Mouse (Mus musculus): ENCODE measurements around the gene Upb1. TPM values are rescaled to one million over a fixed set of nuclear protein-coding genes. Genes with fewer than 3 reads are reported as not detected.
A peak's percentile ranks its signal among the peaks of the same experiment; 100 is the strongest.
"Not testable (repeated sequence)": the region's sequence is repeated elsewhere in the genome, so short reads cannot be mapped to it uniquely, and the experiment has no call there.

Upb1 gene
- total and polyA plus RNA-seq, 2 experiments from 2014 or later: 0.72 TPM; not detected in 1

DNA sequence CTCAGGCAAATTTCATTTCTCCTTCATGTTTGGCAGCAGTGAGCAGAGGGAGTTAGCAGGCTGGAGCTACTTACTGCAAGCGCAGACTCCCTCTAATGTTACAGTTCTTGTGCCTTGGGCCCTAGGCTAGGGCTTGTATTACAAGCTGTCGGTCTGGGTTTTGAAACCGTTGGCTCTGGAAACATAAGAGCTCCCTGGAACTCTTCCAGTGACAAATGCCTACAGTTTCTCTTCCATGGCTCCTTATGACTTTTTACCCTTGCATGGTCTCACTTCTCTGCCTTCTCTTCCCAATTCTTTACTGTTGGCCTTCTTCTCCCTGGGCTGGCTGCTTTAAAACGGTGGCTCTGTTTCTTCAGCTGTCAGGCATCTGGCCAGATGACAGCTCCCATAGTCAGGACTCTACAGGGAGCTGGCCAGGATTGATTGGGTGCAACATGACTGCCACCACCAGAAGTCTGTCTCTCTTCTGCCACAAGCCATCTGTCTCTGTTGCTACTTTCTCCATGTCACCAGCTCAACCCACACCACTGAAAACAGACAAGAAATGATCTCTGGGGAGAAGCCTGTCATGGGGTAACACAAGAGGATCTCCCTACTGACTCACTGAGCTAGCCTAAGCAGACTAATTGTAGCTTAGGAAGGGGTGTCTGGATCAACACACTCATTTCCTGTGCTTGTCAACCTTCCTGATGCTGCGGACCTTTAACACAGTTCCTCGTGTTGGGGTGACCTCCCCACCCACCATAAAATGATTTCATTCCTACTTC, 65.1 kb downstream of the Upb1 start:
- H3K9ac ChIP-seq (replicated peaks; ENCODE audit: low read length, poor library complexity, severe bottlenecking): no peak overlapping the region
- no peaks in the 10 kb centered on the region for H3K27me3 ChIP-seq (ENCODE audit: insufficient read depth, low read length)
- no peaks in the 10 kb centered on the region for H3K4me1 ChIP-seq (ENCODE audit: insufficient read depth, low read length)
- no peak overlapping the region for H3K4me2 ChIP-seq (ENCODE audit: low read depth, low read length, poor library complexity, severe bottlenecking)
- H3K36me3 ChIP-seq (ENCODE audit: insufficient read depth, low read length): no peaks in the 10 kb centered on the region
- WGBS: 64% methylated on average over 6 of the region's 6 CpGs
- no peak overlapping the region for H3K4me3 ChIP-seq (ENCODE audit: low read depth, low read length)
- DNase-seq (ENCODE audit: low spot score) (peak; percentile 65), ATAC-seq (ENCODE audit: low FRiP score) (no peak)
- no peaks in the 10 kb centered on the region for H3K9me3 ChIP-seq (ENCODE audit: low read length)
- no peak for TF ChIP-seq CTCF (IDR thresholded peaks at IDR 0.05)
- no peak overlapping the region for H3K27ac ChIP-seq (ENCODE audit: low read depth, low read length)

GRCm38 (mm10) chr10:75473411-75473810, 72.5 kb downstream of the Upb1 start:
- H3K4me2 ChIP-seq (ENCODE audit: low read depth, low read length, poor library complexity, severe bottlenecking): no peak overlapping the region
- no peak overlapping the region for H3K4me3 ChIP-seq (ENCODE audit: low read depth, low read length)
- no peak for DNase-seq (ENCODE audit: low spot score)
- no peaks in the 10 kb centered on the region for H3K27me3 ChIP-seq (ENCODE audit: insufficient read depth, low read length)
- no peak overlapping the region for H3K27ac ChIP-seq (ENCODE audit: low read depth, low read length)
- TF ChIP-seq CTCF (IDR thresholded peaks at IDR 0.05): no peak
- no peaks in the 10 kb centered on the region for H3K36me3 ChIP-seq (ENCODE audit: insufficient read depth, low read length)
- ATAC-seq (ENCODE audit: low FRiP score): no peak
- no peaks in the 10 kb centered on the region for H3K9me3 ChIP-seq (ENCODE audit: low read length)
- H3K4me1 ChIP-seq (ENCODE audit: insufficient read depth, low read length): no peaks in the 10 kb centered on the region
- H3K9ac ChIP-seq (replicated peaks; ENCODE audit: low read length, poor library complexity, severe bottlenecking): no peak overlapping the region
- 73% methylated on average over 8 of the region's 8 CpGs for WGBS

- no peak overlapping the region for H3K27ac ChIP-seq (ENCODE audit: low read depth, low read length)
- TF ChIP-seq CTCF (IDR thresholded peaks at IDR 0.05): no peak
- 38% methylated on average over 5 of the region's 5 CpGs for WGBS
Measured at GRCm38 (mm10) chr10:75474571-75474970, 73.7 kb downstream of the Upb1 start.

GRCm38 (mm10) chr10:75475139-75475850, 74.4 kb downstream of the Upb1 start:
- not testable (repeated sequence) for H3K4me1 ChIP-seq (ENCODE audit: insufficient read depth, low read length); H3K27me3 ChIP-seq (ENCODE audit: insufficient read depth, low read length)

More at GRCm38 (mm10) chr10:75474571-75474970, 73.7 kb downstream of the Upb1 start:
- Histone ChIP-seq H3K4me1 (ENCODE audit: insufficient read depth, low read length) (no peaks in the 10 kb centered on the region), H3K4me2 (ENCODE audit: low read depth, low read length, poor library complexity, severe bottlenecking) (no peak overlapping the region), H3K9ac (replicated peaks; ENCODE audit: low read length, poor library complexity, severe bottlenecking) (no peak overlapping the region), H3K4me3 (ENCODE audit: low read depth, low read length) (no peak overlapping the region), H3K27me3 (ENCODE audit: insufficient read depth, low read length) (no peaks in the 10 kb centered on the region), H3K36me3 (ENCODE audit: insufficient read depth, low read length) (no peaks in the 10 kb centered on the region), H3K9me3 (ENCODE audit: low read length) (no peaks in the 10 kb centered on the region)
- ATAC-seq (ENCODE audit: low FRiP score) (no peak), DNase-seq (ENCODE audit: low spot score) (no peak)

GRCm38 (mm10) chr10:75477034-75477433, 76.1 kb downstream of the Upb1 start:
- Histone ChIP-seq H3K9me3 (ENCODE audit: low read length) (no peaks in the 10 kb centered on the region), H3K4me2 (ENCODE audit: low read depth, low read length, poor library complexity, severe bottlenecking) (no peak overlapping the region), H3K9ac (replicated peaks; ENCODE audit: low read length, poor library complexity, severe bottlenecking) (no peak overlapping the region), H3K36me3 (ENCODE audit: insufficient read depth, low read length) (no peaks in the 10 kb centered on the region), H3K27ac (ENCODE audit: low read depth, low read length) (no peak overlapping the region), H3K4me1 (ENCODE audit: insufficient read depth, low read length) (no peaks in the 10 kb centered on the region), H3K4me3 (ENCODE audit: low read depth, low read length) (no peak overlapping the region), H3K27me3 (ENCODE audit: insufficient read depth, low read length) (no peaks in the 10 kb centered on the region)
- WGBS: 75% methylated on average over 9 of the region's 9 CpGs
- DNase-seq (ENCODE audit: low spot score): no peak
- TF ChIP-seq CTCF (IDR thresholded peaks at IDR 0.05): no peak
- no peak for ATAC-seq (ENCODE audit: low FRiP score)

More at GRCm38 (mm10) chr10:75475139-75475850, 74.4 kb downstream of the Upb1 start:
- H3K36me3 ChIP-seq (ENCODE audit: insufficient read depth, low read length); H3K27ac ChIP-seq (ENCODE audit: low read depth, low read length); ATAC-seq (ENCODE audit: low FRiP score); H3K4me2 ChIP-seq (ENCODE audit: low read depth, low read length, poor library complexity, severe bottlenecking); H3K4me3 ChIP-seq (ENCODE audit: low read depth, low read length); H3K9me3 ChIP-seq (ENCODE audit: low read length); DNase-seq (ENCODE audit: low spot score); H3K9ac ChIP-seq (replicated peaks; ENCODE audit: low read length, poor library complexity, severe bottlenecking): not testable (repeated sequence)
- 19% methylated on average over 4 of the region's 6 CpGs for WGBS

GRCm38 (mm10) chr10:75479955-75480354, 79.0 kb downstream of the Upb1 start:
- TF ChIP-seq CTCF (IDR thresholded peaks at IDR 0.05): no peak
- H3K36me3 ChIP-seq (ENCODE audit: insufficient read depth, low read length): no peaks in the 10 kb centered on the region
- H3K27ac ChIP-seq (ENCODE audit: low read depth, low read length): no peak overlapping the region
- ATAC-seq (ENCODE audit: low FRiP score) (no peak), DNase-seq (ENCODE audit: low spot score) (no peak)
- no peaks in the 10 kb centered on the region for H3K27me3 ChIP-seq (ENCODE audit: insufficient read depth, low read length)
- H3K4me2 ChIP-seq (ENCODE audit: low read depth, low read length, poor library complexity, severe bottlenecking): no peak overlapping the region
- no peak overlapping the region for H3K4me3 ChIP-seq (ENCODE audit: low read depth, low read length)
- WGBS: 85% methylated on average over 2 of the region's 2 CpGs
- no peaks in the 10 kb centered on the region for H3K9me3 ChIP-seq (ENCODE audit: low read length)
- H3K4me1 ChIP-seq (ENCODE audit: insufficient read depth, low read length): no peaks in the 10 kb centered on the region
- H3K9ac ChIP-seq (replicated peaks; ENCODE audit: low read length, poor library complexity, severe bottlenecking): no peak overlapping the region

All from midbrain, postnatal 0 days (tissue).